Mouse (Mus musculus) forelimb bud, embryonic 11.5 days (tissue): Measurements from ENCODE around the gene Tomm70a.
"Not testable (repeated sequence)": the region's sequence is repeated elsewhere in the genome, so short reads cannot be mapped to it uniquely, and the experiment has no call there.

Source experiments
- DNase-seq: peaks from one replicate; pipeline ENCODE4 v3.0.0-alpha.2; 2012; ENCODE audit warnings: low read depth, low spot score

Gene Tomm70a

DNA sequence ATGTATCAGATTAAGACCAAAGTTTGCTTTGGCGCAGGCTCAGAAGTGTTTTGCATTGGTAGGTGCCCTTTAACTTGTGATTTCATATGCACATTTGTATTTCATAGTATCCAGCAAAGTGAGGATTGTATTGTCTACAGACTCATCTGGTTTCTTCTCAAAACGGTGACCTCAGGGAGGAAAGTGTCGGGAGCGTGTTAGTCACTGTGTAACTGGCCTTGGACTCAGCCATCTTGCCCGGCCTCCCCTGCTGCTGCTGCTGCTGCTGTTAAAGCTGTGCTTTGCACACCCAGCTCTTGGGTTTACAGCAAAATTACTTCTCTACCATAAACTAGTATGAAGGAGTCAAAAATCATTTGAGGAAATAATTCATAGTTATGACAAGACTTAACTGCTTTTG, 23.2 kb downstream of the Tomm70a start:
- DNase-seq = no peak

DNA sequence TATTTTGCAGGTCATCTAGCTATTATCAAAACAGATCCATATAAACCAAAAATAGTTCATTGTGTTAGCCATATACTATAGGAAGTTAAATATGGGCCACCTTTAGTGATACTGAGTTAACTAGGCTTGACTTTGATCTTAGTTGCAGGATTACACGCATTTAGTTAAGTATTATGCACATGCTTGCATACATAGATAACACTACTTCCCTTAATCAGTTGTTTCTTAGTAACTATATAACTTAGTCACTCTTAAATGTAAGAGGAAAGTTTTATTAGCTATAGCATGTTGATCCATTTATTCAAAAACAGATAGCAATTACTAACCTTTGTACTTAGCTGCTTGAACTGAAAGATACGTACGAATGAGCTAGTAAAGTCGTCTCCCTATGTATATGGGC, 29.9 kb downstream of the Tomm70a start:
- DNase-seq = no peak

DNA sequence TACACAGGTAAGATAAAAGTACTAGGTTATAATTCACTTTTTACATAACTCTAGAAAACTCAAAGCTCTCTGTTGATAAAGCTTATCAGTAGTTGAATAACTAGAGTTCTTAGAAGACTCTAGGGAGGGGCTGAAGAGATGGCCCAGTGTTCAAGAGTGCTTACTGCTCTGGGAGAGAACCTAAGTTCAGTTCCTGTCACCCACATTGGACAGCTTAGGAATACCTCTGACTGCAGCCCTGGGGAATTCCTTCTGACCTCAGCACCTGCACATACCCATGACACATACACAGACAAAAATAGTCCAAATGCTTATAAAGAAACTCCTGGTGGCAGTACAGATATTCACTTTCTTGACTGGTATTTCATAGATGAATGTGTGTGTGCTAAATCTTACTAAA, 34.4 kb downstream of the Tomm70a start:
- no peak for DNase-seq

DNA sequence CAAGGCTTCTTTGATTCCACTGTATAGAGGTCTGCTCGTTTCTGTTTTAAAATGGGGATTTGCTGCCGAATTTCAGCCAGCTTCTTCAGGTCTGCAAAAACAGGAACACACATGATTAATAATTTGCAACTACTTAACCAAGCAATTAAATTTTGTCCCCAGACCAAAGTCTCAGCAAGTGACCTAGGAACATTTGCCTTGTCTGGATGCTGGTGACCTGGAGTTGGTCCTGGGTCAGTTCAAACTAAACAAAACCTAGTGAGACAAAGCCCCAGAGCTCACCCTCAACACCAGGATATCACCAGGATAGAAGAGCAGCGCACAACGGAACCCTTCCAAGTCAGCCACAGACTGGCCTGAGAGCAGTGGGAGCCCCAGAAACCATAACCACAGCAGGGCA, 35.6 kb downstream of the Tomm70a start:
- no peak for DNase-seq

DNA sequence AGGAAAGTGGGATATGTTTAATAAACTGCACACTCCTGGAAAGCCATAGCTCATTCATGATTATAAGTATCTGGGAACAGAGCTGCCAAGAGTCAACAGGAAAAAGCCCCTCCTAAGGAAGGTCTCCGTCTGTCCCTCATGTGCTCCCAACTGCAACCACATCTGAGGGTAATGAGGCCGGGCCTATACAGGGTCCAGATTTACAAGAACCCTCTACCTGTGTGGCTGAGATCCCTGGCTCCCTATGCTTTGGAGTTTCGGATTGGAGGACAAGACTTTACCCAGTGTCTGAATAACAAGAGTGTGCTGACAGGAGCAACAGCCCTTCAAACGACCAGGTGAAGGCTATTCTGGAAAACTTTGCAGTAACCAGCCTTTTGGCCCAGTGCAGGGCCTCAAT, 36.2 kb downstream of the Tomm70a start:
- no peak for DNase-seq

DNA sequence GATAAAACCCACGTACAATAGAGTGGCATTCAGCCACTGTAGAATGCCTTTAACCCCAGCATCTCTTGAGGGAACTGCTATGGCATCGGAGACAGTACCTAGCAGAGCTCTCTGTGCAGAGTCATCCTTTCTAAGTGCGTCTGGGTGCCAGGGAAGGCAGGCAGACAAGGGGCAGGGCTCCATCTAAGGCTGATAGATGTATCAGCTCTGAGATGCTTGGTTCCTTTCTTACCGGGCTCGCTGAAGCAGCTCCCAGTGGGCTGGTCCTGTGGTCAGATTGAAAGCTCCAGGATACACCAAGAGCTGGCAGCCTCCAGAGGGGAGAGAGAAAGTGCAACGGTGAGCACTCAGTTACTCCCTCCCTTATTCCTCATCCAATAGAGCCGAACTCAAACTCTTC, 38.3 kb downstream of the Tomm70a start:
- no peak for DNase-seq

GRCm38 (mm10) chr16:57162841-57163240, 41.3 kb downstream of the Tomm70a start:
- no peak for DNase-seq

- DNase-seq = no peak
Measured at GRCm38 (mm10) chr16:57163694-57164093, 42.2 kb downstream of the Tomm70a start.

DNA sequence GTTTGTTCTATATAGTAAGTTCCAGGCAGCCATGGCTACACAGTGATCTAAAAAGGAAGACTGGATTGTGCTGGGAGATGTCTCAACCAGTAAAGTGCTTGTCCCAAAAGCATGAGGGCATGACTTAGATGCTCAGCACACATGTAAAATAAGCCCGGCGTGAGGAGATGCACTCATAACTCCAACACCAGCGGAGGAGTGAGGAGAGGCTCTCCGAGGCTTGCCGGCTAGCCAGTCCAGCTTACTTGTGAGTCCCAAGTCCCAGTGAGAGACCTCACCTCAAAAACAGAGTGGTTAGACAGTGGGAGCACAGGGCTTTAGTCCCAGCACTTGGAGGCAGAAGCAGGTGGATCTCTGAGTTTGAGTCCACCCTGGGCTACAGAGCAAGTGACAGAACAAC, 43.7 kb downstream of the Tomm70a start:
- no peak for DNase-seq

DNA sequence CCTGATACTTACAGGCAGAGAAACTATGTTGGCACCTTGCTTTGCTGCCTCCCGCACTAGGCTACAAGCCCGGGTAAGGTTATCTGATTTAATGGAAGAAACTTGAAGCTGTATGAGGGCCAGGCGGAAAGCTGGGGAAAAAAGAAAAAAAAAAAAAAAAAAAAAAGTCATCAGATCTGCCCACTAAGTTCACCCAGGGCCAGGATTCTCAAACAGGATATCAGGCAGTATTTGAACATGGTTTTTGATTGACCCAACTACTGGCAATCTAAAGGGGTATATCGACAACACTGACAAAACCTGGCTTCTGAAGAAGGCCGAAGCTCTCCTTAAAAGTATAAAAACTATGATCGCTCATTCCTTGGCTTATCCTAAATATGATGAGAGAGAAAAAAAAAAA, 44.6 kb downstream of the Tomm70a start:
- no peak for DNase-seq

DNA sequence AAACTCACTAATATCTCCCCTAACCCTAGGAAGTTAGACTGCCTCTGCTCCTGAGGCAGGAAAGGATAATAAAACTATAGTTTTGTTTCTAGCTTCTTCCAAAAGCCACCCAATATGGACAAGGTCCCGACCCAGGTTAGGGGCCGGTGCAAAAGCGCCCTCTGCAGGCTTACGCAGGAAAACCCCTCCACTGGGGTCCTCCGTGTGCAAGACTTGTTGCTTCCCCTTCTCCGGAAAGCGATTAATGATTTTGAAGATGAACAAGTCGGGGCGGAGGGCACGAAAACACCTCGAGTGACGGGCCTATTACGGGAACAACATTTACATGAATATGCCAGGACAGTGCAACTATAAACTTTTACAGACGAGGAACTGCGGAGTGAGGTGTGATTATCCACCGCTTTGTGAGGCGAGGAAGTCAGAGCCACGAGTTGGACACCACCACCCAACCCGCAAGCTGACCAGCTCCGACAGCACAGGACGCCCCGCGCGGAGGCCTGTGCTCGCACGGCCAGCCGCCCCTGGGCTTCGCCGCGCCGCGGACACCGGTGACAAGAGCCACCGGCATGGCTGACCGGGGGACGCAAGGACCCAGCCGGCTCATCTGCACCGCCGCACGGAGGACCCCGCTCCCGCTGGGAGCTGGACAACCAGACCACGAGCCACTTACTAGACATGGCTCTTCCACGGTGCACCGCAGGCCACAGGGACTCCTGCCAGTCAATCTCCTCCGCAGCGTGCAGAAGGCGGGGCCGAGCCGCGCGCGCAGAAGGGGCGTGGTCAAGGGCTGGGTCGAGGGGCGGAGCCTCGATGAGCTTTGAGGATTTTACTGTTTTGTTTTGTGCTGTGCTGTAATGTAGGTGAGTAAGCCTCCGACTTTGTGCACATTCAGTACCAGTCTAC, 45.4 kb downstream of the Tomm70a start, which contains the start of gene Nit2:
TSS of gene Nit2 (minus strand) at position 731 of the 903 bp plus-strand sequence.
- peak; percentile 85 for DNase-seq

GRCm38 (mm10) chr16:57167514-57167912, 46.0 kb downstream of the Tomm70a start:
- no peak for DNase-seq

DNA sequence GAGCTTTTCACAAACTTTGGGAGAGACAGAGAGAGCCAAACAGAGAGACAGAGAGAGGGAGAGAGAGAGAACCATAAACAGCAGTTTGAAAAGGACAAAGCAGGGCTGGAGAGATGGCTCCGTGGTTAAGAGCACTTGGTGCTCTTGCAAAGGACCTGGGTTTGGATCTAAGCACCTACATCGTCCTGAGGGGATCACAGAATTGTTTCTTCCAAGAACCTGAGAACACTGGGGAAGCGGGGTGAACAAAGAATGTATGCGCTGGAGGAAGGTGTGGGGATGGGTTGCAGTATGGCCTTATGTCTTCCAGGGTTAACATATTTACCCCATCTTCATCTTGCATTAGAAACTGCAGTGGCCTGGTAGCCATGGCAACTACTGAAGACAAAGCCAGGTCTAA, 46.7 kb downstream of the Tomm70a start:
- no peak for DNase-seq

DNA sequence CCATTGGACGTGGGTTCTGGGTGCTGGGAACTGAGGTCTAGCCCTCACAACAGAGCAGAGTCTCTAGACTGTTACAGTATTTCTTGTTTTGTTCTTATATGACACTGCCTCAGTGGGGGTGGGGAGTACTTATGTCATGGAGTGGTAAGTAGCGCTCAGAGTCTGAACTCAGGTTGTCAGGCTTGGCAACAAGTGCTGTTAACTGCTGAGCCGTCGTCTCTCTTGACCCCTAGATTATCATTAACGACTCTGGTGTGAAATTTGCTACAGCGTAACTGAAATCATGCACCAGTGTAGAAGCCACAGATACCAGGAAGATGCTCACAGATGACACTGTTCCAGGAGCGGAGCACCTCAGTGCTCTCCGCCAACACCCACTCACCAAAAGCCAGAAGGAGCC, 49.7 kb downstream of the Tomm70a start:
- no peak for DNase-seq

DNA sequence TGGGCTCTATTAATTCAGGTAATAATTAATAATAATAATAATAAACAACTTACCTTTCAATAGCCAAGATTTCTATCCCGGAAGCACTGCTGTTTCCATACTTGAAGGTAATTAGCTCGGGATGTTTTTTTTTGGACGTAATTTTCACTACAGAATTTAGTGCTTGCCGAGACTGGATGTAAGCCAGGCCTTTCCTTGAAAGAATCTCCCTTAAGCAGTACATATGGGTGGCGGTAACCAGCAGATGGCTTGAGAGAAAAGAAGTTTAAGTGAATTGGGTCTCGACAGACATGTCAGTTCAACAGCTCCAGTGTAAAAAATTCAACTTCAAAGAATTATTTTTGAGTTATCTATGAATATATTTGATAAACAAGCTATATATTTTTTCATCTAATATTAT, 50.1 kb downstream of the Tomm70a start:
- no peak for DNase-seq

- DNase-seq = not testable (repeated sequence)
Measured at GRCm38 (mm10) chr16:57174480-57174879, 53.0 kb downstream of the Tomm70a start.

- no peak for DNase-seq
Measured at GRCm38 (mm10) chr16:57175751-57176150, 54.2 kb downstream of the Tomm70a start.

- DNase-seq = no peak
Measured at GRCm38 (mm10) chr16:57176276-57176675, 54.8 kb downstream of the Tomm70a start.

- DNase-seq = peak; percentile 37
Measured at GRCm38 (mm10) chr16:57177254-57177653, 55.8 kb downstream of the Tomm70a start.

DNA sequence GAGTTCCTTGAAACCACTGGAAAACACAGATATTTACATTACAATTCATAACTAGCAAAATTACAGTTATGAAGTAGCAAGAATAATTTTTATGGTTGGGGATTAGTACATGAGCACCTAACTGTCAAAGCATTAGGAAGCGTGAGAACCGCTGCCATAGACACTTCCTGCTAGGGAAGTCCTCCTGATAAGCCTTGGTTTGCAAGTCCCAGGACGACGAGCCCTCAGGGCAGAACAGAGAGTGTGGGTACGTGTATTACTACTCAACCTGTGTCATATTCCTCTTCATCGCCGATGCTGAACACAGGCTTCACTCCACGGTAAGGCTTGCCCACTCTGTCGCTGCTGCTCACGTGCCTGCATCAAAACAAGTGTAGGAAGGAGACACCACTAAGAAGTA, 56.2 kb downstream of the Tomm70a start:
- no peak for DNase-seq

GRCm38 (mm10) chr16:57181180-57181579, 59.7 kb downstream of the Tomm70a start:
- no peak for DNase-seq

- DNase-seq = no peak
Measured at GRCm38 (mm10) chr16:57182037-57182436, 60.5 kb downstream of the Tomm70a start.

- no peak for DNase-seq
Measured at GRCm38 (mm10) chr16:57186618-57187017, 65.1 kb downstream of the Tomm70a start.

DNA sequence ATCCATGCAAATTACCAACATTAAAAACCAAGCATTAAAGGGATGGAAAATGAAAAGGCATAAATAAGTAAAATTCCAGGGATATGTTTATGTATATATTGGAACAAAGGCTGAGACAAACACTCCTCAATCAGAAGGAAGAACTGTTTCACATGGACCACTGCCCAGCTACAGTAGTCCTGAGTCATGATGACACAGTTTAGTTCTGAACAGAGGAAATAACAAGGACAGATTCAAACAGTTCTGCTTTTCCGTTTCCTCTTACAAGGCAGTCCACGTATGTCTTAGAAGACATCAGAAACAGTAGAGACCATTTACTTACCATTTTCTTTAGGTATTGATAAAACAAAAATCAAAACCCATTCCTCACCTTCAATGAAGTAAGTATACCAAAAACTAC, 68.0 kb downstream of the Tomm70a start:
- DNase-seq = no peak
